Mouse (Mus musculus) intestine, embryonic 14.5 days (tissue): ENCODE measurements around the gene Olfr1371. TPM values are rescaled to one million over a fixed set of nuclear protein-coding genes. Genes with fewer than 3 reads are reported as not detected.

Experiments
- ATAC-seq: fragments of 200-750 bp; cut with Nextera tagmentation; replicated peaks from 2 replicates; pipeline ENCODE4 v1.8.0; 2017; ENCODE audit warnings: low read depth, moderate number of reproducible peaks, moderate TSS enrichment, moderate library complexity; ENCODE audit not compliant: low FRiP score, low TSS enrichment
- DNase-seq: peaks from one replicate; pipeline ENCODE4 v3.0.0-alpha.2; 2018; ENCODE audit warnings: low spot score
- H3K27ac ChIP-seq: fragments of 300-500 bp; sonication (generic); 2 replicates; pipeline ENCODE4 v1.5.1; 2014; ENCODE audit warnings: low read depth, mild to moderate bottlenecking, control low read depth
- H3K27me3 ChIP-seq: fragments of 300-500 bp; sonication (generic); replicated peaks from 2 replicates; pipeline ENCODE4 v1.6.1; 2014; ENCODE audit warnings: low read length, control low read depth; ENCODE audit not compliant: control insufficient read depth, insufficient read depth
- H3K36me3 ChIP-seq: fragments of 300-500 bp; sonication (generic); 2 replicates; pipeline ENCODE4 v1.6.1; 2014; ENCODE audit warnings: low read length, control low read depth; ENCODE audit not compliant: control insufficient read depth, insufficient read depth
- H3K4me1 ChIP-seq: fragments of 300-500 bp; sonication (generic); replicated peaks from 2 replicates; pipeline ENCODE4 v1.6.1; 2014; ENCODE audit warnings: low read length, control low read depth, mixed read lengths; ENCODE audit not compliant: control insufficient read depth, insufficient read depth
- H3K4me2 ChIP-seq: fragments of 300-500 bp; sonication (generic); 2 replicates; pipeline ENCODE4 v1.6.1; 2014; ENCODE audit warnings: low read length
- H3K4me3 ChIP-seq: fragments of 300-500 bp; sonication (generic); 2 replicates; pipeline ENCODE4 v1.5.1; 2014; ENCODE audit warnings: low read depth, low read length, control low read depth, mixed read lengths
- H3K9ac ChIP-seq: fragments of 300-500 bp; sonication (generic); 2 replicates; pipeline ENCODE4 v1.6.1; 2014; ENCODE audit warnings: mild to moderate bottlenecking, low read length
- H3K9me3 ChIP-seq: fragments of 300-500 bp; sonication (generic); 2 replicates; pipeline ENCODE4 v1.6.1; 2016; ENCODE audit warnings: low read length, control low read depth; ENCODE audit not compliant: control insufficient read depth
- WGBS: fragments of 180-500 bp; shearing (Covaris S2); extraction: QIAGEN DNeasy Blood & Tissue Kit; methylation state at CpG from one replicate; pipeline ENCODE4 v1.1.7; 2014; 5-methylcytosine and 5-hydroxymethylcytosine counted together
- polyA plus RNA-seq: library from polyadenylated mRNA; unstranded; fragments of >200 nt; fragmentation: Nextera tagmentation; extraction: Ambion mirVana; gene quantifications from 2 replicates; pipeline ENCODE4 v1.2.1, GENCODE M21; 2014

Olfr1371 gene
- polyA plus RNA-seq, 1 experiment from 2014 or later = not detected

GRCm38 (mm10) chr11:52251770-52252169, 38.0 kb upstream of the Olfr1371 start:
- H3K4me2 ChIP-seq = no peak overlapping the region
- no peak for DNase-seq
- H3K9me3 ChIP-seq = no peaks in the 10 kb centered on the region
- no peak overlapping the region for H3K4me3 ChIP-seq
- H3K36me3 ChIP-seq = peaks cover 42% of the 10 kb centered on the region
- H3K9ac ChIP-seq = no peak overlapping the region
- ATAC-seq = no peak
- no peak overlapping the region for H3K27ac ChIP-seq
- H3K27me3 ChIP-seq = no peaks in the 10 kb centered on the region
- H3K4me1 ChIP-seq = peaks cover 5% of the 10 kb centered on the region
- WGBS = 66% methylated on average over 5 of the region's 5 CpGs

GRCm38 (mm10) chr11:52249452-52249851, 35.7 kb upstream of the Olfr1371 start:
- H3K36me3 ChIP-seq = peaks cover 63% of the 10 kb centered on the region
- WGBS = 93% methylated on average over 2 of the region's 2 CpGs
- DNase-seq (no peak), ATAC-seq (no peak)
- no peak overlapping the region for H3K27ac ChIP-seq
- peaks cover 5% of the 10 kb centered on the region for H3K4me1 ChIP-seq
- H3K4me3 ChIP-seq = no peak overlapping the region
- no peak overlapping the region for H3K4me2 ChIP-seq
- H3K9ac ChIP-seq = no peak overlapping the region
- H3K9me3 ChIP-seq = no peaks in the 10 kb centered on the region
- H3K27me3 ChIP-seq = no peaks in the 10 kb centered on the region

- H3K27me3 ChIP-seq = no peaks in the 10 kb centered on the region
- ATAC-seq = no peak
- 89% methylated on average over 4 of the region's 4 CpGs for WGBS
- H3K27ac ChIP-seq = no peak overlapping the region
- H3K36me3 ChIP-seq = peaks cover 76% of the 10 kb centered on the region
- no peak overlapping the region for H3K4me3 ChIP-seq
- no peak overlapping the region for H3K9ac ChIP-seq
- DNase-seq = no peak
- H3K4me2 ChIP-seq = no peak overlapping the region
- H3K9me3 ChIP-seq = no peaks in the 10 kb centered on the region
- H3K4me1 ChIP-seq = no peaks in the 10 kb centered on the region
Observed at GRCm38 (mm10) chr11:52240898-52241542, 27.2 kb upstream of the Olfr1371 start.

DNA sequence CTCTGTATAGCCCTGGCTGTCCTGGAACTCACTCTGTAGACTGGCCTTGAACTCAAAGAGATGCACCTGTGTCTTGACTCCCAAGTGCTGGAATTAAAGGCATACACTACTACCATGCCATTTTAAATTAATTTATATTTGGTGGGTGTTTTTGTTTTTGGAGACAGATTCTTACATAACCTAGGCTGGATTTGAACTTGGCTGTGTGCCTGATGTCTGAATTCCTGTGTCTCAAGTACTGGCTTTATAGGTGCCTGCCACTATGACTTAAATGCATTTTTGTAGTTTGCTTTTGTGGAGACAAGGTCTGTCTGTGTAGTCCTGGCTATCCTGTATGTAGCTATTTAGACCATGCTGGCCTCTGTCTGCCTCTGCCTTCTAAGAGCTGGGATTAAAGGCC, 20.7 kb upstream of the Olfr1371 start:
- peaks cover 30% of the 10 kb centered on the region for H3K36me3 ChIP-seq

DNA sequence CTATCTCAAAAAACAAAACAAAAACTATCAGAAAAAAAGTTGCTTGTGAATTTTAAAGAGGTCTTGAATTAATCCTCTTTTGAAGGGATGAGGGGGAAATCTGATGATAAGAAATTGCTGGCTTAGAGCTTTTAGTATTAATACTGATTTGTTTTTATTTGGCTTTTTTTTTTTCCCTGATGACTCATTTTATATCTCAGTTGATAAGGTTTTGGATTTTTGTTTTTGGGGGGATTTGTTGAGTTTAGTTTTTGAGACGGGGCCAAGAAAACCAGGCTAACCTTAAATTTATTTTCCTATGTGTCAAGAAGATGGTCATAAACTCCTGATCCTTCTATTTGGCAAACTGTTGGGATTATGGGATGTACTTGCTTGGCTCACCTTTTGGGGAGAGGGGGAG, 20.1 kb upstream of the Olfr1371 start:
- H3K36me3 ChIP-seq = peaks cover 25% of the 10 kb centered on the region
- H3K4me3 ChIP-seq = no peak overlapping the region; the same call in 1 of the 2 replicates
- no peak overlapping the region for H3K27ac ChIP-seq
- H3K4me1 ChIP-seq = peaks cover 20% of the 10 kb centered on the region; the same call in 1 of the 2 replicates
- H3K9ac ChIP-seq = no peak overlapping the region
- no peaks in the 10 kb centered on the region for H3K9me3 ChIP-seq
- H3K4me2 ChIP-seq = peak overlapping the region; percentile 74
- no peak for DNase-seq
- no peak for ATAC-seq
- 80% methylated on average over 1 of the region's 1 CpGs for WGBS
- no peaks in the 10 kb centered on the region for H3K27me3 ChIP-seq

More for the DNA sequence above, 20.7 kb upstream of the Olfr1371 start:
- Histone ChIP-seq H3K4me1 (peaks cover 20% of the 10 kb centered on the region; the same call in 1 of the 2 replicates), H3K27me3 (no peaks in the 10 kb centered on the region), H3K27ac (no peak overlapping the region), H3K9me3 (no peaks in the 10 kb centered on the region), H3K4me2 (no peak overlapping the region), H3K9ac (no peak overlapping the region), H3K4me3 (no peak overlapping the region)
- DNase-seq (no peak), ATAC-seq (no peak)

DNA sequence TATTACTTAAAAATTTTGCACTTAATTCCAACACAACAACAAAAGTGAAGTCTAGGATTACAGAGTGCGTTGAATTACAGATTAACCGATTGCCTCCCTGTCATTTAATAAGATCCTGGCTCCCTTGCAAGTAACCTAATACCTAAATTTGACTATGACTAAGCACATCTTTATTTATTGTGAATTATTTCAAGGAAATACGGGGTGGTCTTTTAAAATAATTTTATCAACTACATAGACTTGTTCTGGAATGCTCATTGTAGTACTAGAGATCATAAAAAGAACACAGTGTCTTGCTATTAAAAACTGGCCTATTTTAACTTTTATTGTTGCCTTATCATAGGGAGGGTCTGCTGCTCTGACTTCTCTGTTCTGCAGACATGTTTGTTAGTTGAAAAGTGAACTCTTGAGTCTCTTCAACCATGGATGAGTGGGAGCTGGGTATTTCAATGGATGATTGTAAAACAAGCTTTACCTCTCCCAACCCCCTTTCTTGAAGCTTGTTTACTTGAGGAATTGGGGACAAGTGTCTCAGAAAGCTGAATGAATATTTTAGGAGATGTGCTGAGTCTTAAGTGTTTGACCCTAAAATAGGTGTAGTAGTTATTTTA, 19.4 kb upstream of the Olfr1371 start:
- Histone ChIP-seq H3K4me2 (peak overlapping the region; percentile 74), H3K36me3 (peaks cover 18% of the 10 kb centered on the region), H3K27me3 (no peaks in the 10 kb centered on the region), H3K9ac (peak overlapping the region; percentile 99), H3K4me3 (peak overlapping the region; percentile 96), H3K27ac (no peak overlapping the region), H3K4me1 (peaks cover 20% of the 10 kb centered on the region; the same call in 1 of the 2 replicates), H3K9me3 (no peaks in the 10 kb centered on the region)
- 23% methylated on average over 3 of the region's 3 CpGs for WGBS
- DNase-seq (no peak), ATAC-seq (no peak)

DNA sequence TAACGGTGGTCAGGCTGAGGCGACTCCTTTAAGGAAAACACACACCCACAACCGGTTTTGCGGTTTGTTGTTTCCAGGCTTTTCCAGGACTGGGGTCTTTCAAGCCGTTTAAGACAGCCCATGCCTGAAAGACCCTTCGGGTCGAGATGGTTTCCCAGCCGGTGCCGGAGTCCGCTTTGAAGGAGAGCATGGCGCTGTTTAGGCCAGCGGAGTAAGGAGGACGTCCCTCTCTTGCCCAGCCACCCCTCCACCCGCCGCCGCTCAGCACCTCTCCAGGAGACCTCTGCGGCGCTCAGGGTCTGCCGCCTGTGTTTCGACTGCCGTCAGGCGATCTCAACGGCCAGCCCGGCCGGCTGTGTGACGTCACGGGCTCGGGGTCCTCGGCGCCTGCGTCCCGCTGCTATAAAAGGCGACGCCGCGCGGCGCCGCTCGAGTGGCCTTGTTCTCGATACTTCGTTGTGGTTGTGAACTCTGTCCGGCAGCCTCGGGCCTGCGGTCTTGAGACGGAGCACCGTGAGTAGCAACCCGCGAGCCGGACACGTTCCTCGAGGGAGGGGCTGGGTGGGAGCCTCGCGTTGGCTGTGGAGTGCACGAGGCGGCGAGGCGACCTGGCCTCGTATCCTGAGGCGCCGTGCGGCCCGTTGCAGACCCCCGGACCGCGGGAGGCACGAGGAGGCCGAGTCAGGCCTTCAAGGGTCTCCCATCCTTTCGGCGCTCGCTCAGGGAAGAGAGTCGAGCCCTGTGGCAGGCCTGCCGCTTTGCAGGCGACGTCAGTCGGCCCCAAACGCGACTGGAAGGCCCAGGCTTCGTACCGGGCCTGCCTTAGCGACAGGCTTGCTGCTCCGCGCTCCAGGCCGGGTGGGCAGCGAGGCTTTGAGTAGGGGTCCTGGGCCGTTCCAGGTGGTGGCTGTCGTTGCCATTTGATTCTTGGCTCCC, 18.1 kb upstream of the Olfr1371 start, which contains the start of gene Skp1a:
Gene Skp1a (plus strand): TSS at position 390 of the 936 bp plus-strand sequence.
- no peaks in the 10 kb centered on the region for H3K9me3 ChIP-seq
- peak within 1 kb of the TSS; percentile 74 for H3K4me2 ChIP-seq
- H3K9ac ChIP-seq = peak within 1 kb of the TSS; percentile 99
- ATAC-seq (peak; percentile 92), DNase-seq (peak; percentile 99)
- peak within 1 kb of the TSS; percentile 96 for H3K4me3 ChIP-seq
- H3K36me3 ChIP-seq = peaks cover 6% of the 10 kb centered on the region; the same call in 1 of the 2 replicates
- H3K4me1 ChIP-seq = peaks cover 20% of the 10 kb centered on the region; the same call in 1 of the 2 replicates
- H3K27ac ChIP-seq = peak within 1 kb of the TSS; percentile 100
- WGBS = under 1% methylated on average over 87 of the region's 87 CpGs
- H3K27me3 ChIP-seq = no peaks in the 10 kb centered on the region

DNA sequence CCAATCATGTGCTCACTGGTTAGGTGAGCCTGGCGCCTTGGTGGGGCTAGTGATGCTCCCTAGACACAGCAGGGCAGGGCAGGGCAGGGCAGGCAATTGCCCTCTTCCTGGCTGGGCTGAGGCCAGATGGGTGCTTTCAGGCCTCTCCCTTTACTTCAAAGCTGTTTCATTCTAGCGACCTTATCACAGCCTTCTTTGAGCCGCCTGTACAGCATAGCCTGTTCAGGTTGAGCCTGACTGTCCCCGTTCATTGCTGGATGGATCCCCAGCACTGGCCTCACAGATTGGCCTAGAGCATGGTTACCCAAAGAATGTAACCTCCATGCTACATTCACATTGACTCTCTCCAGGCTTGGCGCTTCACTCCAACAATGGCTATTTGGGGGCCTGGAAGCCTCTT, 16.9 kb upstream of the Olfr1371 start:
- no peak overlapping the region for H3K9ac ChIP-seq
- DNase-seq (no peak), ATAC-seq (no peak)
- no peaks in the 10 kb centered on the region for H3K27me3 ChIP-seq
- WGBS = 50% methylated on average over 5 of the region's 5 CpGs
- peak overlapping the region; percentile 96 for H3K4me3 ChIP-seq
- H3K36me3 ChIP-seq = no peaks in the 10 kb centered on the region
- H3K4me2 ChIP-seq = peak overlapping the region; percentile 74
- H3K4me1 ChIP-seq = peaks cover 20% of the 10 kb centered on the region; the same call in 1 of the 2 replicates
- peak overlapping the region; percentile 100 for H3K27ac ChIP-seq
- H3K9me3 ChIP-seq = no peaks in the 10 kb centered on the region
